Mouse (Mus musculus) testis, adult 2 months (tissue): ENCODE measurements around the gene Gm28042. TPM values are rescaled to one million over a fixed set of nuclear protein-coding genes. Genes with fewer than 3 reads are reported as not detected.

Experiments used
- H3K27ac ChIP-seq: fragments of 200-500 bp; 2 replicates; pipeline ENCODE4 v1.5.1; 2012; ENCODE audit warnings: low read depth, low read length; ENCODE audit not compliant: control insufficient read depth, insufficient read depth
- H3K27me3 ChIP-seq: fragments of 200-500 bp; 2 replicates; pipeline ENCODE4 v1.6.1; 2012; ENCODE audit warnings: mild to moderate bottlenecking, low read length, moderate library complexity; ENCODE audit not compliant: control insufficient read depth, insufficient read depth
- H3K36me3 ChIP-seq: fragments of 200-500 bp; 2 replicates; pipeline ENCODE4 v1.6.1; 2012; ENCODE audit warnings: mild to moderate bottlenecking, low read length; ENCODE audit not compliant: control insufficient read depth, insufficient read depth
- H3K4me1 ChIP-seq: fragments of 200-500 bp; 2 replicates; pipeline ENCODE4 v1.6.1; 2012; ENCODE audit warnings: low read length; ENCODE audit not compliant: control insufficient read depth, insufficient read depth
- H3K4me3 ChIP-seq: fragments of 200-500 bp; 2 replicates; pipeline ENCODE4 v1.5.1; 2012; ENCODE audit warnings: low read depth, mild to moderate bottlenecking, low read length, moderate library complexity, mixed read lengths; ENCODE audit not compliant: control insufficient read depth
- CTCF ChIP-seq: fragments of 200-500 bp; IDR thresholded peaks from 2 replicates; pipeline ENCODE4 v1.5.1; 2012; ENCODE audit warnings: low read depth, mild to moderate bottlenecking, inconsistent platforms, low read length, moderate library complexity; ENCODE audit not compliant: control insufficient read depth, insufficient read depth, insufficient replicate concordance
- POLR2A ChIP-seq: fragments of 200-500 bp; IDR thresholded peaks from 2 replicates; pipeline ENCODE4 v1.6.1; 2012; ENCODE audit warnings: low read depth, mild to moderate bottlenecking, inconsistent platforms, low read length, moderate library complexity; ENCODE audit not compliant: control insufficient read depth
- polyA plus RNA-seq: library from polyadenylated mRNA; depleted of rRNA; stranded (reverse); fragments of >200 nt; gene quantifications from 2 replicates; pipeline ENCODE4 v1.2.3, GENCODE M21; 2012

Gm28042 gene
- polyA plus RNA-seq, 1 experiment = 3.1 TPM

DNA sequence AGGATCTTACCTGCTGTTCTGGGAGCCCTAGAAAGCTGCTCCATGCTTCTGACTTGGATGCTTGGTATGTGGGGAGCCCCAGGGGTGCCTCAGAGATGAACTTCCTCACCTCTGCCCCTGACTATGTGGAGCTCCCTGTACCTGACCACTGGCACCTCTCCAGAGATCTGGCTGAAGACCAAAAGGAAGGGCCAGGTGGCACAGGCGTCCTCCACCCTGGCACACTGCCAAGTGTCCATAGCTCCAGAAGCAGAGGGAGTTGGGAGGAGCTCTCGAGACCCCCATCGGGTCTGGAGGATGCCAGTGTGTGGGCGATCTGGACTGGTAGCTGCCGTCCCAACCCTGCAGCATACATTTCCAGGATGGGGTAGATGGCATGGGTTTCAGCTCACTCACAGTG, 6.4 kb downstream of the Gm28042 start:
- H3K27ac ChIP-seq = no peak overlapping the region
- no peak overlapping the region for H3K4me3 ChIP-seq
- no peaks in the 10 kb centered on the region; the same call in 1 of the 2 replicates for H3K4me1 ChIP-seq
- H3K27me3 ChIP-seq = no peaks in the 10 kb centered on the region
- no peaks in the 10 kb centered on the region; the same call in 1 of the 2 replicates for H3K36me3 ChIP-seq
- TF ChIP-seq POLR2A (no peak), CTCF (no peak)

DNA sequence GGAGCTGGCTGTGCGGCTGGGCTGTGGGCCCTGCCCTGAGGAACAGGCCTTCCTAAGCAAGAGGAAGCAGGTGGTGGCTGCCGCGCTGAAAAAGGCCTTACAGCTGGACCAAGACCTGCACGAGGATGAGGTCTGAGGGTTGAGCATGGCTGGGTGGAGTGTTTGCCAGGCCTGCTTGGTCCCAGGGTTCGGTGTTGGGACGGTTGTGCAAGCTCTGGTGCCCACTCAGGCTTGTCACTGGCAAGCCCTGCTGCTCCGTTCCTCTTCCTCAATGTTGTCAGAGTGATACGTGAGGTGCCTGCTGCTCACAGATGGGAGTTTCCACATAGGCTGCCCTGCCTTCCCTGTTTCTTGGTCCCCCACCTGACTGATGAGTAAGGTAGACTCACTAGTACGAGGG, 10.5 kb downstream of the Gm28042 start:
- TF ChIP-seq POLR2A (no peak), CTCF (no peak)
- H3K4me1 ChIP-seq = no peaks in the 10 kb centered on the region; the same call in 1 of the 2 replicates
- H3K27me3 ChIP-seq = no peaks in the 10 kb centered on the region
- H3K36me3 ChIP-seq = no peaks in the 10 kb centered on the region; the same call in none of the 2 replicates
- no peak overlapping the region for H3K27ac ChIP-seq
- H3K4me3 ChIP-seq = no peak overlapping the region

DNA sequence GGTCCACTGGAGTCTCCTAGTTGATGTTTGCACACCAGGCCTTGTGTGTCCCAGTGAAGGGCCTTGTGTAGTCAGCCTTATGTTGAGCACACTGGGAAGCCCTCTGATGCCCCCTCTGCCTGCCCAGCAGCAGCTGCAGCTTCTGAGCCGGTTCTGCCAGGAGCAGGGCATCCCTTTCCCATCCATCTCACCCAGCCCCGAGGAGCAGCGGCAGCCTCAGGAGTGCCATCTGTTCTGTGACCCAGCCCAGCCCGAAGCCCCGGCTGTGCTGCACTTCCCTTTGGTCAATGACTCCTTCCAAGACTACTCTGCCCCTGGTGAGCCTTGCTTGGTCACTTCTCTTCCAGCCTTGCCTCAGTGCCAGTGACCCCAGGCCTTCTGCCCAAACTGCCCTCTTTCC, 13.7 kb downstream of the Gm28042 start:
- TF ChIP-seq CTCF (no peak), POLR2A (no peak)
- H3K27ac ChIP-seq = no peak overlapping the region
- no peaks in the 10 kb centered on the region for H3K27me3 ChIP-seq
- H3K4me3 ChIP-seq = no peak overlapping the region
- H3K36me3 ChIP-seq = no peaks in the 10 kb centered on the region; the same call in none of the 2 replicates
- no peaks in the 10 kb centered on the region; the same call in 1 of the 2 replicates for H3K4me1 ChIP-seq

DNA sequence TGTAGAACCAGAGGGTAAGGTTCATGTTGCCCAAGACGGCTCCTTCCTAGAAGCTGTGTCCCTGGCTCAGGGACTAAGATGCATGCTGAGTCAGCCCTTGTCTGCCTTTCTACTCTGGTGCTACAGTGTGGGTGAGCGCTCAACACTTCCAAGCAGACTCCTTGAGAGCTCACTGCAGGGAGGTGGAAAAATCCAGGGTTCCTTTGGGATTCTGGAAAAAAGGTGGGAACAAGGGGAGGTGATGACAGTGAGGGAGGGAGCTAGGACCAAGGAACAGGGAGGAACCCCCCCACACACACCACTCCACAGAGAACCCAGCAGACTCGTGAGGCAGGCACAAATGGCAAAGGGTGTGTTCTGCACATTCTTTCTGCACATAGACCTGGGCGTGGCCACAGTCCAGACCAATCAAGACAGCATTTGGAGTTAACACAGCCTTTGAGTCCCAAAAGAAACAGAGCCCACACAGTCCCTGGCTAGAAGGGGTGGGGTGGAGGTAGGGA, 16.9 kb downstream of the Gm28042 start:
- TF ChIP-seq POLR2A = no peak
- no peak for TF ChIP-seq CTCF
- Histone ChIP-seq H3K4me1 (peaks cover 4% of the 10 kb centered on the region), H3K4me3 (no peak overlapping the region), H3K36me3 (no peaks in the 10 kb centered on the region; the same call in none of the 2 replicates), H3K27me3 (no peaks in the 10 kb centered on the region), H3K27ac (no peak overlapping the region)

DNA sequence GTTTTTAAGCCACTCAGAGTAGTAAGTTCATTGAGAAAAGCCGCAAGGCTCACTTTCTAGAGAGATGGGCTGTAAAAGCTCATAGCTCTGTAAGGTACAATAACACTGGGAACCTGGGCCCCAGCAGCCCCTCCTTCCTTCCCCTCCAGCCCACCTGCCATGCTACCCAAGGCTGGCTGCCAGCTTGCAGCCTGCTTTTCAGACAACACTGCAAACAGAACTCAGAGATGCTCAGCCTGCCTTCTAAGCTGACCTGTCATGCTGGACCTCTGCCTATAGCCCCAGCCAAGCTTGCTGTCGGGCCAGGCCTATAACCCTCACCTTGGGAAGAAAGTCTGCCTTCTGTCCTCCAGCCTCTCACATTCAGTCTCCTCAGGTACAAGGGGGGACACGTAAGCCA, 17.4 kb downstream of the Gm28042 start:
- Histone ChIP-seq H3K27ac (no peak overlapping the region), H3K36me3 (no peaks in the 10 kb centered on the region; the same call in none of the 2 replicates), H3K4me1 (peaks cover 4% of the 10 kb centered on the region), H3K27me3 (no peaks in the 10 kb centered on the region), H3K4me3 (no peak overlapping the region)
- TF ChIP-seq CTCF (no peak), POLR2A (no peak)

DNA sequence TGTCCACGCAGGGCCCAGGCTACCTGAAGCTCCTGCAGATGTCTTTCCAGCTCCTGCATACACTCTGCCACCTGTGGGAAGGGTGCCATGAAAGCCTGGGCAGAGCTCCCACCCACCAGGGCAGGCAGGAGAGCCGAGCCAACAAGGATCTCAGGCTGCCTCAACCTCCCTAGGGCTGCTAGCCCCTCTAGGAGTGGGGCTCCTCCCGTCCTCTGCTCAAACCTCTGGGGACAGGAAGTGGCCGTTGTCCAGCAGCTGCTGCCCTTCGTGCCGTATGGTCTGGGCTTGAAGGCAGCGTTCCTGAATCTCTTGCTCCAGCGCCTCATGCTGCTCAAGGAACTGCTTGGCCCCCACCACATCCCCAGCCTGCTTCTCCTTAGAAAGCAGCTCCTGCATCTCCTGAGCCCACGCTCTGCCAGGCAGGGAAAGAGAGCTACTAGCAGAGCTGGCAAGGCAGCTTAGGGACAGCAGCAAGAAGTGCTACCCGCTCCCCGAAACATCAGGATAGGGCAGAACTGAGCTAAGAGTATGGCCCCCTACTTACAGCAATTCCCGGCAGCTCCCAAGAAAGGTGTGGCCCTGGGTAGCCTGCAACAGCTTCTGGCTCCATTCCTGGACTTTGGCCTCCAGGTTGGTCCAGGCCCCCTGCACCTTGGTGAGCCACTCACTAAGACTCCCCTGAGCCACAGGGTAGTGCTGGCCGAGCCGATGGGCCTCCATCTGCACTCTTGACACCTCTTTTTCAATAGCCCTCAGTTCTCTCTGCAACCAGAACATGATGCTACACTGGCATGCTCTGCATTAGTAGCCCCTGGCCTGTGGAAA, 19.4 kb downstream of the Gm28042 start:
- no peak overlapping the region for H3K27ac ChIP-seq
- TF ChIP-seq POLR2A (no peak), CTCF (no peak)

DNA sequence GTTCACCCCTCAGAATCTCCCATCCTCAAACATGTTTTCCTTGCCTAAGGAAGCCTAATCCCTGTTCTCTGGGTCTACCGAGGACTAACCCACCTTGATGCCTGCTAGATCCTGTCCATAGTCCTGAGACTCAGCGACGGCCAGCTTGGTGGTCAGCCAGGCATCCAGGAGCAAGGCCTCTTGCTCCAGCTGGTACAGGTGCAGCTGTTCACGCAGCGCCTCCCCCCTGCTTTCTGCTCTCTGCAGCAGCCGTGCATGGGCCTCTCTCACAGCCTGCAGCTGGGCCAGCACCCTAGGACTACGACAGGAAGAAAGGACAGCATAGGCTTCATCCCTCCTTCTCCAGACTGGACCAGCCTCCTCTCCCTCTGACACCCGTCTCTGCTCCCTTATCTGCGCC, 20.9 kb downstream of the Gm28042 start:
- Histone ChIP-seq H3K27me3 (no peaks in the 10 kb centered on the region), H3K27ac (no peak overlapping the region), H3K4me1 (peaks cover 4% of the 10 kb centered on the region), H3K36me3 (no peaks in the 10 kb centered on the region), H3K4me3 (no peak overlapping the region)
- TF ChIP-seq CTCF = no peak

More for the DNA sequence above, 19.4 kb downstream of the Gm28042 start:
- H3K4me1 ChIP-seq = peaks cover 4% of the 10 kb centered on the region
- H3K36me3 ChIP-seq = no peaks in the 10 kb centered on the region; the same call in 1 of the 2 replicates
- no peak overlapping the region for H3K4me3 ChIP-seq
- no peaks in the 10 kb centered on the region for H3K27me3 ChIP-seq
